Mouse (Mus musculus) gastrocnemius, adult 2 months (tissue): ENCODE results near the gene Rsph14. TPM values are rescaled to one million over a fixed set of nuclear protein-coding genes. Genes with fewer than 3 reads are reported as not detected.

ENCODE experiments used
- DNase-seq: peaks from one replicate; pipeline ENCODE4 v3.0.0; 2022
- H3K27ac ChIP-seq: fragments of 200-600 bp; 2 replicates; pipeline ENCODE4 v1.8.1; 2022; ENCODE audit warnings: mild to moderate bottlenecking
- H3K4me3 ChIP-seq: fragments of 200-600 bp; 2 replicates; pipeline ENCODE4 v1.8.1; 2022; ENCODE audit warnings: mild to moderate bottlenecking, moderate library complexity
- CTCF ChIP-seq: fragments of 200-600 bp; IDR thresholded peaks from 2 replicates; pipeline ENCODE4 v1.8.1; 2022; ENCODE audit warnings: antibody characterized with exemption, mild to moderate bottlenecking, moderate library complexity
- intact Hi-C: fragments of 180-260 bp; cut with DNase I; formaldehyde crosslinking; loops from one replicate; pipeline ENCODE4 v1.15.1; 2025
- total RNA-seq, 2 experiments: library from RNA; stranded (reverse); gene quantifications; 2 replicates each; pipeline ENCODE4 v1.2.3; 2021

Rsph14 gene
- total RNA-seq, 2 experiments from 2014 or later = not detected

GRCm38 (mm10) chr10:75010704-75011103 is 21.7 kb downstream of the Rsph14 start:
- DNase-seq = no peak
- H3K27ac ChIP-seq = no peak overlapping the region
- TF ChIP-seq CTCF = no peak
- intact Hi-C loops = no loop called here
- no peak overlapping the region for H3K4me3 ChIP-seq

- Histone ChIP-seq H3K27ac (no peak overlapping the region), H3K4me3 (no peak overlapping the region)
- no peak for DNase-seq
- intact Hi-C loops = no loop called here
- TF ChIP-seq CTCF = no peak
Observed at GRCm38 (mm10) chr10:75006889-75007662, 25.3 kb downstream of the Rsph14 start.

GRCm38 (mm10) chr10:75004067-75004466 is 28.3 kb downstream of the Rsph14 start:
- intact Hi-C loops = no loop called here

GRCm38 (mm10) chr10:75001391-75001790 is 31.0 kb downstream of the Rsph14 start:
- TF ChIP-seq CTCF = no peak
- H3K27ac ChIP-seq = no peak overlapping the region
- no peak for DNase-seq
- no peak overlapping the region for H3K4me3 ChIP-seq
- intact Hi-C loops = no loop called here

More at GRCm38 (mm10) chr10:75004067-75004466, 28.3 kb downstream of the Rsph14 start:
- no peak overlapping the region for H3K27ac ChIP-seq
- no peak overlapping the region for H3K4me3 ChIP-seq
- DNase-seq = no peak
- no peak for TF ChIP-seq CTCF

- DNase-seq = no peak
- peak overlapping the region; percentile 54 for H3K4me3 ChIP-seq
- intact Hi-C loops = no loop called here
- H3K27ac ChIP-seq = no peak overlapping the region
- TF ChIP-seq CTCF = no peak
Observed at GRCm38 (mm10) chr10:74995377-74995776, 37.0 kb downstream of the Rsph14 start.

- TF ChIP-seq CTCF = no peak
- no peak overlapping the region; the same call in 1 of the 2 replicates for H3K27ac ChIP-seq
- H3K4me3 ChIP-seq = peak overlapping the region; percentile 54
- intact Hi-C loops = no loop called here
- DNase-seq = no peak
Observed at GRCm38 (mm10) chr10:74994863-74995262, 37.5 kb downstream of the Rsph14 start.

- no peak overlapping the region for H3K27ac ChIP-seq
- no peak for TF ChIP-seq CTCF
- no peak overlapping the region for H3K4me3 ChIP-seq
- intact Hi-C loops = no loop called here
- DNase-seq = no peak
Observed at GRCm38 (mm10) chr10:74990584-74991322, 41.6 kb downstream of the Rsph14 start.

- no peak overlapping the region for H3K27ac ChIP-seq
- TF ChIP-seq CTCF = no peak
- no peak for DNase-seq
- no peak overlapping the region for H3K4me3 ChIP-seq
- intact Hi-C loops = no loop called here
Observed at GRCm38 (mm10) chr10:74989814-74990213, 42.6 kb downstream of the Rsph14 start.

- intact Hi-C loops = no loop called here
- Histone ChIP-seq H3K4me3 (no peak overlapping the region), H3K27ac (no peak overlapping the region)
- no peak for TF ChIP-seq CTCF
- no peak for DNase-seq
Observed at GRCm38 (mm10) chr10:74987698-74988470, 44.5 kb downstream of the Rsph14 start.

GRCm38 (mm10) chr10:74983176-74983575 is 49.2 kb downstream of the Rsph14 start:
- no peak overlapping the region for H3K4me3 ChIP-seq
- H3K27ac ChIP-seq = no peak overlapping the region
- no peak for TF ChIP-seq CTCF
- intact Hi-C loops = no loop called here
- no peak for DNase-seq

GRCm38 (mm10) chr10:74981159-74981558 is 51.2 kb downstream of the Rsph14 start:
- no peak overlapping the region for H3K4me3 ChIP-seq
- intact Hi-C loops = no loop called here
- H3K27ac ChIP-seq = no peak overlapping the region
- TF ChIP-seq CTCF = no peak
- no peak for DNase-seq

GRCm38 (mm10) chr10:74978056-74978455 is 54.3 kb downstream of the Rsph14 start:
- no peak for DNase-seq
- H3K27ac ChIP-seq = no peak overlapping the region
- intact Hi-C loops = no loop called here
- H3K4me3 ChIP-seq = no peak overlapping the region
- no peak for TF ChIP-seq CTCF

- DNase-seq = no peak
- Histone ChIP-seq H3K27ac (no peak overlapping the region), H3K4me3 (no peak overlapping the region)
- intact Hi-C loops = no loop called here
- TF ChIP-seq CTCF = no peak
Observed at GRCm38 (mm10) chr10:74976429-74976828, 56.0 kb downstream of the Rsph14 start.
